Mouse (Mus musculus): ENCODE data around the gene Wdr82. TPM values are rescaled to one million over a fixed set of nuclear protein-coding genes. Genes with fewer than 3 reads are reported as not detected.

Wdr82 gene
- total RNA-seq, 1 experiment: 95.8 TPM

GRCm38 (mm10) chr9:106192998-106193397 is 22.3 kb downstream of the Wdr82 start:
- in situ Hi-C loops (cut with MboI; ENCODE audit: low sequenced_read_pairs in 2 of 2, unreplicated experiment in 2 of 2): no loop called here
- H3K36me3 ChIP-seq (ENCODE audit: control insufficient read depth, insufficient read depth, low read length, poor library complexity, severe bottlenecking): peaks cover 61% of the 10 kb centered on the region

GRCm38 (mm10) chr9:106193930-106194807 is 23.4 kb downstream of the Wdr82 start:
- no peak overlapping the region for H3K9ac ChIP-seq (ENCODE audit: insufficient read depth, low read depth, low read length, poor library complexity, severe bottlenecking)
- H3K36me3 ChIP-seq (ENCODE audit: control insufficient read depth, insufficient read depth, low read length, poor library complexity, severe bottlenecking): peaks cover 52% of the 10 kb centered on the region
- no peak for DNase-seq (ENCODE audit: low read depth, low spot score)
- no peaks in the 10 kb centered on the region for H3K9me3 ChIP-seq (ENCODE audit: control insufficient read depth, insufficient read depth, low read depth, low read length)
- TF ChIP-seq ZC3H11A (IDR thresholded peaks at IDR 0.05; ENCODE audit: borderline replicate concordance, low read depth, low read length) (no peak), CHD2 (IDR thresholded peaks at IDR 0.05; ENCODE audit: low read depth, low read length) (no peak), MAFK (IDR thresholded peaks at IDR 0.05; ENCODE audit: insufficient read depth, low read depth, low read length) (no peak), ZNF384 (IDR thresholded peaks at IDR 0.05; ENCODE audit: low read depth, low read length) (no peak), HCFC1 (IDR thresholded peaks at IDR 0.05; ENCODE audit: borderline replicate concordance, insufficient read depth, low read length) (no peak)
- H3K4me3 ChIP-seq (ENCODE audit: insufficient read depth in 1 of 2, low read depth in 1 of 2, low read length in 2 of 2, poor library complexity in 1 of 2, severe bottlenecking in 1 of 2): no peak overlapping the region
- H3K4me1 ChIP-seq (ENCODE audit: control insufficient read depth in 2 of 2, insufficient read depth in 2 of 2, low read length in 2 of 2, poor library complexity in 1 of 2): peaks cover 0 to 3% of the 10 kb centered on the region in 2 experiments; a peak in 1 of 4 replicates
- H3K27ac ChIP-seq (ENCODE audit: insufficient read depth, low read depth, low read length, poor library complexity, severe bottlenecking): no peak overlapping the region
- in situ Hi-C loops (cut with MboI; ENCODE audit: low sequenced_read_pairs in 2 of 2, unreplicated experiment in 2 of 2): no loop called here

More at GRCm38 (mm10) chr9:106192998-106193397, 22.3 kb downstream of the Wdr82 start:
- peaks cover 0 to 3% of the 10 kb centered on the region in 2 experiments; a peak in 1 of 4 replicates for H3K4me1 ChIP-seq (ENCODE audit: control insufficient read depth in 2 of 2, insufficient read depth in 2 of 2, low read length in 2 of 2, poor library complexity in 1 of 2)
- TF ChIP-seq MAFK (IDR thresholded peaks at IDR 0.05; ENCODE audit: insufficient read depth, low read depth, low read length): no peak
- no peak for TF ChIP-seq CHD2 (IDR thresholded peaks at IDR 0.05; ENCODE audit: low read depth, low read length)
- TF ChIP-seq ZNF384 (IDR thresholded peaks at IDR 0.05; ENCODE audit: low read depth, low read length): no peak
- TF ChIP-seq HCFC1 (IDR thresholded peaks at IDR 0.05; ENCODE audit: borderline replicate concordance, insufficient read depth, low read length): no peak
- no peak for TF ChIP-seq ZC3H11A (IDR thresholded peaks at IDR 0.05; ENCODE audit: borderline replicate concordance, low read depth, low read length)
- DNase-seq (ENCODE audit: low read depth, low spot score): no peak
- H3K9ac ChIP-seq (ENCODE audit: insufficient read depth, low read depth, low read length, poor library complexity, severe bottlenecking): no peak overlapping the region
- no peaks in the 10 kb centered on the region for H3K9me3 ChIP-seq (ENCODE audit: control insufficient read depth, insufficient read depth, low read depth, low read length)
- no peak overlapping the region for H3K27ac ChIP-seq (ENCODE audit: insufficient read depth, low read depth, low read length, poor library complexity, severe bottlenecking)
- H3K4me3 ChIP-seq (ENCODE audit: insufficient read depth in 1 of 2, low read depth in 1 of 2, low read length in 2 of 2, poor library complexity in 1 of 2, severe bottlenecking in 1 of 2): no peak overlapping the region

- in situ Hi-C loops (cut with MboI; ENCODE audit: low sequenced_read_pairs in 2 of 2, unreplicated experiment in 2 of 2): no loop called here
Observed at GRCm38 (mm10) chr9:106195693-106196092, 25.0 kb downstream of the Wdr82 start.

GRCm38 (mm10) chr9:106197081-106197713 is 26.5 kb downstream of the Wdr82 start:
- H3K27ac ChIP-seq (ENCODE audit: insufficient read depth, low read depth, low read length, poor library complexity, severe bottlenecking): no peak overlapping the region
- no peak overlapping the region for H3K4me3 ChIP-seq (ENCODE audit: insufficient read depth in 1 of 2, low read depth in 1 of 2, low read length in 2 of 2, poor library complexity in 1 of 2, severe bottlenecking in 1 of 2)
- no peaks in the 10 kb centered on the region for H3K9me3 ChIP-seq (ENCODE audit: control insufficient read depth, insufficient read depth, low read depth, low read length)
- H3K4me1 ChIP-seq (ENCODE audit: control insufficient read depth in 2 of 2, insufficient read depth in 2 of 2, low read length in 2 of 2, poor library complexity in 1 of 2): peaks cover 0 to 8% of the 10 kb centered on the region in 2 experiments; a peak in 1 of 4 replicates
- no peak overlapping the region for H3K9ac ChIP-seq (ENCODE audit: insufficient read depth, low read depth, low read length, poor library complexity, severe bottlenecking)
- TF ChIP-seq ZNF384 (IDR thresholded peaks at IDR 0.05; ENCODE audit: low read depth, low read length): no peak
- no peak for DNase-seq (ENCODE audit: low read depth, low spot score)
- H3K36me3 ChIP-seq (ENCODE audit: control insufficient read depth, insufficient read depth, low read length, poor library complexity, severe bottlenecking): peaks cover 30% of the 10 kb centered on the region
- in situ Hi-C loops (cut with MboI; ENCODE audit: low sequenced_read_pairs in 2 of 2, unreplicated experiment in 2 of 2): no loop called here

More at GRCm38 (mm10) chr9:106195693-106196092, 25.0 kb downstream of the Wdr82 start:
- no peak for DNase-seq (ENCODE audit: low read depth, low spot score)
- H3K27ac ChIP-seq (ENCODE audit: insufficient read depth, low read depth, low read length, poor library complexity, severe bottlenecking): no peak overlapping the region
- H3K9ac ChIP-seq (ENCODE audit: insufficient read depth, low read depth, low read length, poor library complexity, severe bottlenecking): no peak overlapping the region
- peaks cover 0 to 8% of the 10 kb centered on the region in 2 experiments; a peak in 1 of 4 replicates for H3K4me1 ChIP-seq (ENCODE audit: control insufficient read depth in 2 of 2, insufficient read depth in 2 of 2, low read length in 2 of 2, poor library complexity in 1 of 2)
- no peaks in the 10 kb centered on the region for H3K9me3 ChIP-seq (ENCODE audit: control insufficient read depth, insufficient read depth, low read depth, low read length)
- no peak overlapping the region for H3K4me3 ChIP-seq (ENCODE audit: insufficient read depth in 1 of 2, low read depth in 1 of 2, low read length in 2 of 2, poor library complexity in 1 of 2, severe bottlenecking in 1 of 2)
- TF ChIP-seq CHD2 (IDR thresholded peaks at IDR 0.05; ENCODE audit: low read depth, low read length) (no peak), ZNF384 (IDR thresholded peaks at IDR 0.05; ENCODE audit: low read depth, low read length) (no peak), HCFC1 (IDR thresholded peaks at IDR 0.05; ENCODE audit: borderline replicate concordance, insufficient read depth, low read length) (no peak), ZC3H11A (IDR thresholded peaks at IDR 0.05; ENCODE audit: borderline replicate concordance, low read depth, low read length) (no peak), MAFK (IDR thresholded peaks at IDR 0.05; ENCODE audit: insufficient read depth, low read depth, low read length) (no peak)
- peaks cover 39% of the 10 kb centered on the region for H3K36me3 ChIP-seq (ENCODE audit: control insufficient read depth, insufficient read depth, low read length, poor library complexity, severe bottlenecking)

Measured in ES-E14 (cell line).